Mouse (Mus musculus) MEL (cell line): ENCODE measurements around the gene Trpm1. TPM values are rescaled to one million over a fixed set of nuclear protein-coding genes. Genes with fewer than 3 reads are reported as not detected.

ENCODE experiments used
- DNase-seq: peaks from one replicate; pipeline ENCODE4 v3.0.0; 2011; ENCODE audit warnings: low read depth, low spot score
- H3K27ac ChIP-seq: 2 replicates; pipeline ENCODE4 v1.5.1; 2012; ENCODE audit warnings: low read depth, mild to moderate bottlenecking, control low read depth, low read length, moderate library complexity; ENCODE audit not compliant: control insufficient read depth
- H3K27me3 ChIP-seq, 2 experiments: fragments of 150-350 bp in 1 of 2; sonication (generic) in 1 of 2; 2 replicates each; pipeline ENCODE4 v1.6.1; 2012; ENCODE audit warnings: low read length in 2 of 2, mild to moderate bottlenecking in 2 of 2, improper control_type of control experiment in 1 of 2, moderate library complexity in 1 of 2; ENCODE audit not compliant: insufficient read depth in 2 of 2, control insufficient read depth in 1 of 2
- H3K36me3 ChIP-seq, 2 experiments: 2 replicates each; pipeline ENCODE4 v1.6.1; 2012 to 2014; ENCODE audit warnings: low read length in 2 of 2, improper control_type of control experiment in 1 of 2, inconsistent platforms in 1 of 2, mild to moderate bottlenecking in 1 of 2; ENCODE audit not compliant: insufficient read depth in 2 of 2, control insufficient read depth in 1 of 2
- H3K4me1 ChIP-seq, 2 experiments: fragments of 150-350 bp in 1 of 2; sonication (generic) in 1 of 2; 2 replicates each; pipeline ENCODE4 v1.6.1; 2012; ENCODE audit warnings: low read length in 2 of 2, improper control_type of control experiment in 1 of 2, mild to moderate bottlenecking in 1 of 2; ENCODE audit not compliant: insufficient read depth in 2 of 2, control insufficient read depth in 1 of 2
- H3K4me3 ChIP-seq, 2 experiments: fragments of 150-350 bp in 1 of 2; sonication (generic) in 1 of 2; 2 replicates each; pipeline ENCODE4 v1.5.1; 2012; ENCODE audit warnings: low read depth in 2 of 2, low read length in 2 of 2, mild to moderate bottlenecking in 2 of 2, moderate library complexity in 2 of 2, control low read depth in 1 of 2, improper control_type of control experiment in 1 of 2; ENCODE audit not compliant: control insufficient read depth in 1 of 2, insufficient read depth in 1 of 2
- H3K79me2 ChIP-seq: 2 replicates; pipeline ENCODE4 v1.6.1; 2012; ENCODE audit warnings: mild to moderate bottlenecking, low read length, moderate library complexity; ENCODE audit not compliant: control insufficient read depth, poor library complexity, insufficient read depth
- H3K9ac ChIP-seq: 2 replicates; pipeline ENCODE4 v1.6.1; 2012; ENCODE audit warnings: low read depth, mild to moderate bottlenecking, control low read depth, low read length, moderate library complexity; ENCODE audit not compliant: control insufficient read depth, poor library complexity, severe bottlenecking
- H3K9me3 ChIP-seq: fragments of 150-350 bp; sonication (generic); replicated peaks from 2 replicates; pipeline ENCODE4 v1.6.1; 2012; ENCODE audit warnings: mild to moderate bottlenecking, low read length, improper control_type of control experiment, moderate library complexity; ENCODE audit not compliant: insufficient read depth
- BHLHE40 ChIP-seq: IDR thresholded peaks from 2 replicates; pipeline ENCODE4 v1.6.1; 2012; ENCODE audit warnings: low read depth, mild to moderate bottlenecking, inconsistent platforms, low read length, improper control_type of control experiment, borderline replicate concordance
- CHD1 ChIP-seq: IDR thresholded peaks from 2 replicates; pipeline ENCODE4 v1.6.1; 2012; ENCODE audit warnings: low read depth, mild to moderate bottlenecking, inconsistent platforms, low read length, improper control_type of control experiment
- CTCF ChIP-seq, 3 experiments: IDR thresholded peaks in 2 of 3; conservative IDR thresholded peaks in 1 of 3; 2 replicates each; pipeline ENCODE4 v1.5.1; 2011 to 2012; ENCODE audit warnings: low read length in 3 of 3, low read depth in 2 of 3, mild to moderate bottlenecking in 2 of 3, improper control_type of control experiment in 1 of 3, inconsistent platforms in 1 of 3, mixed read lengths in 1 of 3, moderate library complexity in 1 of 3; ENCODE audit not compliant: control insufficient read depth in 1 of 3, insufficient read depth in 1 of 3, poor library complexity in 1 of 3, severe bottlenecking in 1 of 3
- E2F4 ChIP-seq: IDR thresholded peaks from 2 replicates; pipeline ENCODE4 v1.6.1; 2011; ENCODE audit warnings: low read depth, low read length, improper control_type of control experiment, borderline replicate concordance
- EP300 ChIP-seq, 2 experiments: IDR thresholded peaks; 2 replicates each; pipeline ENCODE4 v1.6.1; 2011; ENCODE audit warnings: improper control_type of control experiment in 2 of 2, low read length in 2 of 2, low read depth in 1 of 2, mild to moderate bottlenecking in 1 of 2
- GABPA ChIP-seq: IDR thresholded peaks from 2 replicates; pipeline ENCODE4 v1.6.1; 2012; ENCODE audit warnings: low read depth, mild to moderate bottlenecking, inconsistent platforms, low read length, improper control_type of control experiment, moderate library complexity
- JUND ChIP-seq: IDR thresholded peaks from 2 replicates; pipeline ENCODE4 v1.6.1; 2011; ENCODE audit warnings: low read depth, mild to moderate bottlenecking, improper control_type of control experiment, low read length
- MAX ChIP-seq: IDR thresholded peaks from 2 replicates; pipeline ENCODE4 v1.6.1; 2011; ENCODE audit warnings: low read length, improper control_type of control experiment
- MAZ ChIP-seq: IDR thresholded peaks from 2 replicates; pipeline ENCODE4 v1.6.1; 2012; ENCODE audit warnings: low read depth, mild to moderate bottlenecking, inconsistent platforms, low read length, improper control_type of control experiment
- NRF1 ChIP-seq: IDR thresholded peaks from 2 replicates; pipeline ENCODE4 v1.6.1; 2014; ENCODE audit warnings: low read depth, mild to moderate bottlenecking, inconsistent platforms, low read length, improper control_type of control experiment, moderate library complexity; ENCODE audit not compliant: poor library complexity, insufficient read depth, severe bottlenecking
- POLR2A ChIP-seq, 2 experiments: IDR thresholded peaks; 2 replicates each; pipeline ENCODE4 v1.6.1; 2011 to 2012; ENCODE audit warnings: low read length in 2 of 2, mild to moderate bottlenecking in 2 of 2, control low read depth in 1 of 2, improper control_type of control experiment in 1 of 2, low read depth in 1 of 2, moderate library complexity in 1 of 2; ENCODE audit not compliant: control insufficient read depth in 1 of 2, insufficient read depth in 1 of 2, poor library complexity in 1 of 2
- POLR2AphosphoS2 ChIP-seq: IDR thresholded peaks from 2 replicates; pipeline ENCODE4 v1.6.1; 2011; ENCODE audit warnings: low read length, improper control_type of control experiment
- POLR2AphosphoS5 ChIP-seq: IDR thresholded peaks from 2 replicates; pipeline ENCODE4 v1.6.1; 2012; ENCODE audit warnings: low read depth, borderline replicate concordance, mild to moderate bottlenecking, inconsistent platforms, low read length, moderate library complexity, mixed read lengths
- RCOR1 ChIP-seq: IDR thresholded peaks from 2 replicates; pipeline ENCODE4 v1.6.1; 2012; ENCODE audit warnings: low read depth, mild to moderate bottlenecking, inconsistent platforms, low read length, improper control_type of control experiment
- SMC3 ChIP-seq: IDR thresholded peaks from 2 replicates; pipeline ENCODE4 v1.6.1; 2011; ENCODE audit warnings: low read depth, low read length, improper control_type of control experiment
- TAL1 ChIP-seq: IDR thresholded peaks from 2 replicates; pipeline ENCODE4 v1.6.1; 2012; ENCODE audit warnings: mild to moderate bottlenecking, inconsistent platforms, low read length, moderate library complexity, mixed read lengths
- TCF12 ChIP-seq: IDR thresholded peaks from 2 replicates; pipeline ENCODE4 v1.6.1; 2014; ENCODE audit warnings: low read depth, mild to moderate bottlenecking, inconsistent platforms, low read length, improper control_type of control experiment, moderate library complexity
- UBTF ChIP-seq: IDR thresholded peaks from 2 replicates; pipeline ENCODE4 v1.6.1; 2012; ENCODE audit warnings: low read depth, mild to moderate bottlenecking, inconsistent platforms, low read length, improper control_type of control experiment, moderate library complexity, borderline replicate concordance; ENCODE audit not compliant: insufficient read depth
- ZKSCAN1 ChIP-seq: IDR thresholded peaks from 2 replicates; pipeline ENCODE4 v1.6.1; 2012; ENCODE audit warnings: low read depth, mild to moderate bottlenecking, inconsistent platforms, low read length, improper control_type of control experiment, moderate library complexity
- ZMIZ1 ChIP-seq: IDR thresholded peaks from 2 replicates; pipeline ENCODE4 v1.6.1; 2012; ENCODE audit warnings: low read depth, mild to moderate bottlenecking, inconsistent platforms, low read length, improper control_type of control experiment, moderate library complexity
- ZNF384 ChIP-seq: IDR thresholded peaks from 2 replicates; pipeline ENCODE4 v1.6.1; 2012; ENCODE audit warnings: low read depth, mild to moderate bottlenecking, inconsistent platforms, low read length, improper control_type of control experiment
- polyA plus RNA-seq, 2 experiments: library from polyadenylated mRNA; stranded (reverse) in 1 of 2; unstranded in 1 of 2; fragments of >175 nt in 1 of 2; fragments of >200 nt in 1 of 2; gene quantifications; 2 replicates each; pipeline versions ENCODE4 v1.2.1 to v1.2.4; 2012; ENCODE audit warnings: low replicate concordance in 2 of 2, low read depth in 1 of 2; ENCODE audit not compliant: insufficient read length in 2 of 2, insufficient read depth in 1 of 2, missing spikeins in 1 of 2
- total RNA-seq: library from RNA; depleted of rRNA; stranded (reverse); fragments of 300-350 nt; gene quantifications from 2 replicates; pipeline ENCODE4 v1.2.3, GENCODE M21; 2012

Gene Trpm1
- total and polyA plus RNA-seq, 3 experiments: not detected

DNA sequence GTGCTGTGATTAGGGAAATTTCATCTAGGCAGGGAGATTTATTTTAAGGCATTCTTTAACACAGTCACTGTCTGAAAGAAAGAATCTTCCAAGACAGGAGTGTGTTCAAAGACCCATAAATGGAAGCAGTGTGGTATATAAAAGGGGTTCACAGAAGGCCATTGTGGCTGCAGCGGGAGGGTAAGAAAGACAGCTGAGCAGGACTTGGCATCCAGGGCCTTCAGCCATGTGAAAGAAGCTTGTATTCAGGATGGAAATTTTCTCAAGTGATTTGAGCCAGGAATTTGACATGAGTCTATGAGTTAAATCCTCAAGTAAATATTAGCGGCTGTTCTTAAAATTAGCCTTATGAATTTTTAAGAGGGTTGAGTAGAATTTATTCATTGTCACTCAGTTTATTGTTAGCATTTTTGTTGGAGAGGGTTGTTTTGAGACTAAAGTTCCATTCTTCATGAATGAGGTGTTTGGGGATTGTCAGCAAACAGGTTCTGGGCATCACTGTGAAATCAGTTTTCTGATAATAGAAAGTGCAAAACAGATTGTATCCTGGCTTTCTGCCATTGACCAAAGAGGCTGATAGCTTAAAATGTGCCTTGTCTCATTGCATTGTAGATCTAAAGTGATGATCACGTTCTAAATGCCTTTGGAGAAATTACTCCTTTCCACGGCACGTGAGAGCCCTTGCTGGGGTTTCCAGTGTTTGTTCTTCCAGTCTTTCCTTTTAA lies 142.8 kb downstream of the Trpm1 start:
- no peak overlapping the region for H3K27ac ChIP-seq
- no peaks in the 10 kb centered on the region for H3K36me3 ChIP-seq
- H3K4me1 ChIP-seq: no peaks in the 10 kb centered on the region
- no peaks in the 10 kb centered on the region for H3K9me3 ChIP-seq
- no peaks in the 10 kb centered on the region for H3K27me3 ChIP-seq
- no peak overlapping the region for H3K9ac ChIP-seq
- DNase-seq: no peak
- H3K79me2 ChIP-seq: no peaks in the 10 kb centered on the region
- TF ChIP-seq JUND (no peak), POLR2AphosphoS2 (no peak), TAL1 (no peak), NRF1 (no peak), POLR2AphosphoS5 (no peak), SMC3 (no peak), CTCF (IDR thresholded peaks at IDR 0.05 in 2 of 3, conservative IDR thresholded peaks at IDR 0.05 in 1 of 3; ENCODE audit: control insufficient read depth in 1 of 3, insufficient read depth in 1 of 3, low read depth in 2 of 3, low read length in 3 of 3, poor library complexity in 1 of 3, severe bottlenecking in 1 of 3) (no peak)
- H3K4me3 ChIP-seq: no peak overlapping the region

DNA sequence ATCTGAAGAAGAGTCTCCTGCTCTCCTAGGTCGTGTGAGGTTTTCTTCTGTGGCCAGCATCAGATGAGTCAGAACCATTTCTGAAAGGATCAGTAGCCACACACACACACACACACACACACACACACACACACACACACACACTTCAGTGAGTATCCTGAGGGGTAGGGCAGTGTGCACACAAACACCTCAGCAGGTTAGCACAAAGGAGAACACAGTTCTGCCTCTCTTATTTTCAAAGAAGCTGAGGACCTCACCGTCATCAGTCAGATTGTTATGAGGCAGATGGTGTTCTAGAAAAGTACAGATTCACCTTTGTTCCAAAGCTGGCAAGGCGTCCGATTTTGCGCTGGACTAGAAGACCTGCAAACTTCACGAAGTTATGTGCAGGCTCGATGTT lies 156.6 kb downstream of the Trpm1 start:
- Histone ChIP-seq H3K4me1 (no peaks in the 10 kb centered on the region), H3K9me3 (no peaks in the 10 kb centered on the region), H3K4me3 (no peak overlapping the region)
- DNase-seq: no peak
- TF ChIP-seq BHLHE40 (no peak), ZNF384 (no peak), MAZ (no peak), RCOR1 (no peak), POLR2AphosphoS2 (no peak), POLR2A (IDR thresholded peaks at IDR 0.05; ENCODE audit: control insufficient read depth in 1 of 2, insufficient read depth in 1 of 2, low read depth in 1 of 2, low read length in 2 of 2, poor library complexity in 1 of 2) (no peak), ZKSCAN1 (no peak), TCF12 (no peak), E2F4 (no peak), GABPA (no peak), ZMIZ1 (no peak), MAX (no peak), UBTF (no peak), CHD1 (no peak), EP300 (IDR thresholded peaks at IDR 0.05; ENCODE audit: low read depth in 1 of 2, low read length in 2 of 2) (no peak)
- TF ChIP-seq, all 39 proteins: peak for 0
- no peak overlapping the region for H3K27ac ChIP-seq
- H3K27me3 ChIP-seq: no peaks in the 10 kb centered on the region
- no peaks in the 10 kb centered on the region for H3K36me3 ChIP-seq
- no peaks in the 10 kb centered on the region for H3K79me2 ChIP-seq
- no peak overlapping the region for H3K9ac ChIP-seq
